Mouse (Mus musculus) spleen, postnatal 4 days (tissue): ENCODE data around the gene Atp23.
"Not testable (repeated sequence)": the region's sequence is repeated elsewhere in the genome, so short reads cannot be mapped to it uniquely, and the experiment has no call there.

Experiments
- DNase-seq, 2 experiments: peaks; one replicate each; pipeline ENCODE4 v3.0.0; 2022; ENCODE audit warnings: low spot score in 2 of 2

Gene Atp23

DNA sequence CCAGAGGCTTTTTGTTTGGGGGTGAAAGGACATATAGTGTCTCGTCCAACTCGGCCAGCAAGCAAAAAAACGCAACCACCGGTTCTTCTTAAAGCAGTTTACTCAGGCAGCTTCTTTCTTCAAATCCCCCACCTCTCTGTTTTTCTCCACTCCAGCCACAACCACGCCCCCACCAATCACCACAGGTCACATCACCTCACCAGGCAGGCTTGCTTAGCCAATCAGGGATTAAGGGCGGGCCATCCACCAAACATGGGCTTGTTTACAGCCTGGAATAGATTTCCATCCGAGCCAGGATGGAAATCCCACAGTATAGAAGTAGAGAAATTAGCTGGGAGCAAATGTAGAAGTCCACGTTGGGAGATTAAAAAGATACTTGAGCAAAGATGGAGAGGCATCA, 74.9 kb downstream of the Atp23 start:
- DNase-seq = not testable (repeated sequence)

- DNase-seq = no peak
Observed at GRCm38 (mm10) chr10:126822418-126822817, 78.7 kb downstream of the Atp23 start.
